Mouse (Mus musculus): ENCODE measurements around the gene Tmem206. TPM values are rescaled to one million over a fixed set of nuclear protein-coding genes. Genes with fewer than 3 reads are reported as not detected.

Tmem206 gene
- polyA plus RNA-seq, 1 experiment from 2014 or later = 13.1 TPM

GRCm38 (mm10) chr1:191304216-191304615 lies 21.5 kb upstream of the Tmem206 start:
- Histone ChIP-seq H3K9me3 (ENCODE audit: low read length) (no peaks in the 10 kb centered on the region), H3K4me2 (replicated peaks; ENCODE audit: low read depth, low read length) (no peak overlapping the region), H3K4me3 (ENCODE audit: low read depth, low read length) (no peak overlapping the region), H3K36me3 (ENCODE audit: insufficient read depth, low read length) (no peaks in the 10 kb centered on the region), H3K27ac (ENCODE audit: low read length) (0 out of 2 replicates have a peak overlapping the region, but pooled peaks have one; percentile 7), H3K4me1 (ENCODE audit: insufficient read depth, low read depth, low read length) (peaks cover 4% of the 10 kb centered on the region; the same call in 1 of the 2 replicates), H3K27me3 (replicated peaks; ENCODE audit: insufficient read depth, low read length) (no peaks in the 10 kb centered on the region), H3K9ac (replicated peaks; ENCODE audit: low read depth) (no peak overlapping the region)
- WGBS = 48% methylated on average over 6 of the region's 6 CpGs
- TF ChIP-seq EP300 (IDR thresholded peaks at IDR 0.05) (no peak), CTCF (IDR thresholded peaks at IDR 0.05) (no peak)
- DNase-seq (ENCODE audit: low spot score) (peak; percentile 21), ATAC-seq (peak; percentile 25; the same call in 1 of the 2 replicates)

GRCm38 (mm10) chr1:191305610-191306009 lies 20.1 kb upstream of the Tmem206 start:
- WGBS = 70% methylated on average over 7 of the region's 7 CpGs
- Histone ChIP-seq H3K27ac (ENCODE audit: low read length) (no peak overlapping the region), H3K9me3 (ENCODE audit: low read length) (no peaks in the 10 kb centered on the region), H3K4me1 (ENCODE audit: insufficient read depth, low read depth, low read length) (peaks cover 4% of the 10 kb centered on the region; the same call in 1 of the 2 replicates), H3K9ac (replicated peaks; ENCODE audit: low read depth) (no peak overlapping the region), H3K27me3 (replicated peaks; ENCODE audit: insufficient read depth, low read length) (no peaks in the 10 kb centered on the region), H3K36me3 (ENCODE audit: insufficient read depth, low read length) (no peaks in the 10 kb centered on the region), H3K4me2 (replicated peaks; ENCODE audit: low read depth, low read length) (no peak overlapping the region), H3K4me3 (ENCODE audit: low read depth, low read length) (no peak overlapping the region)
- ATAC-seq (no peak), DNase-seq (ENCODE audit: low spot score) (peak; percentile 33)
- TF ChIP-seq EP300 (IDR thresholded peaks at IDR 0.05) = no peak
- TF ChIP-seq CTCF (IDR thresholded peaks at IDR 0.05) = peak; percentile 63

- peak; percentile 41; the same call in 1 of the 2 replicates for TF ChIP-seq CTCF (IDR thresholded peaks at IDR 0.05)
- TF ChIP-seq EP300 (IDR thresholded peaks at IDR 0.05) = no peak
- Histone ChIP-seq H3K4me2 (replicated peaks; ENCODE audit: low read depth, low read length) (no peak overlapping the region), H3K9me3 (ENCODE audit: low read length) (no peaks in the 10 kb centered on the region), H3K4me1 (ENCODE audit: insufficient read depth, low read depth, low read length) (peaks cover 4% of the 10 kb centered on the region; the same call in 1 of the 2 replicates), H3K9ac (replicated peaks; ENCODE audit: low read depth) (no peak overlapping the region), H3K27ac (ENCODE audit: low read length) (no peak overlapping the region), H3K36me3 (ENCODE audit: insufficient read depth, low read length) (no peaks in the 10 kb centered on the region), H3K27me3 (replicated peaks; ENCODE audit: insufficient read depth, low read length) (no peaks in the 10 kb centered on the region), H3K4me3 (ENCODE audit: low read depth, low read length) (no peak overlapping the region)
- DNase-seq (ENCODE audit: low spot score) = no peak
- WGBS = 90% methylated on average over 9 of the region's 9 CpGs
- no peak for ATAC-seq
These were observed 19.4 kb upstream of the Tmem206 start for GRCm38 (mm10) chr1:191306316-191306715.

- no peak overlapping the region for H3K27ac ChIP-seq (ENCODE audit: low read length)
- ATAC-seq (no peak), DNase-seq (ENCODE audit: low spot score) (peak; percentile 34)
- TF ChIP-seq CTCF (IDR thresholded peaks at IDR 0.05) = peak; percentile 70
- no peak for TF ChIP-seq EP300 (IDR thresholded peaks at IDR 0.05)
- H3K4me1 ChIP-seq (ENCODE audit: insufficient read depth, low read depth, low read length) = peaks cover 5% of the 10 kb centered on the region; the same call in 1 of the 2 replicates
- no peak overlapping the region for H3K9ac ChIP-seq (replicated peaks; ENCODE audit: low read depth)
- H3K27me3 ChIP-seq (replicated peaks; ENCODE audit: insufficient read depth, low read length) = no peaks in the 10 kb centered on the region
- H3K4me2 ChIP-seq (replicated peaks; ENCODE audit: low read depth, low read length) = no peak overlapping the region
- H3K36me3 ChIP-seq (ENCODE audit: insufficient read depth, low read length) = no peaks in the 10 kb centered on the region
- H3K4me3 ChIP-seq (ENCODE audit: low read depth, low read length) = no peak overlapping the region
- WGBS = 80% methylated on average over 9 of the region's 9 CpGs
- no peaks in the 10 kb centered on the region for H3K9me3 ChIP-seq (ENCODE audit: low read length)
These were observed 17.8 kb upstream of the Tmem206 start for GRCm38 (mm10) chr1:191307766-191308455.

- H3K9ac ChIP-seq (replicated peaks; ENCODE audit: low read depth) = no peak overlapping the region
- H3K4me3 ChIP-seq (ENCODE audit: low read depth, low read length) = no peak overlapping the region
- no peaks in the 10 kb centered on the region for H3K36me3 ChIP-seq (ENCODE audit: insufficient read depth, low read length)
- peaks cover 5% of the 10 kb centered on the region; the same call in 1 of the 2 replicates for H3K4me1 ChIP-seq (ENCODE audit: insufficient read depth, low read depth, low read length)
- H3K4me2 ChIP-seq (replicated peaks; ENCODE audit: low read depth, low read length) = no peak overlapping the region
- no peak for ATAC-seq
- 76% methylated on average over 4 of the region's 4 CpGs for WGBS
- DNase-seq (ENCODE audit: low spot score) = no peak
- no peaks in the 10 kb centered on the region for H3K27me3 ChIP-seq (replicated peaks; ENCODE audit: insufficient read depth, low read length)
- H3K27ac ChIP-seq (ENCODE audit: low read length) = no peak overlapping the region
- H3K9me3 ChIP-seq (ENCODE audit: low read length) = no peaks in the 10 kb centered on the region
- TF ChIP-seq EP300 (IDR thresholded peaks at IDR 0.05) = no peak
- no peak for TF ChIP-seq CTCF (IDR thresholded peaks at IDR 0.05)
These were observed 14.3 kb upstream of the Tmem206 start for GRCm38 (mm10) chr1:191311296-191311898.

GRCm38 (mm10) chr1:191312513-191312941 lies 13.2 kb upstream of the Tmem206 start:
- H3K4me3 ChIP-seq (ENCODE audit: low read depth, low read length) = peak overlapping the region; percentile 55
- WGBS = under 1% methylated on average over 14 of the region's 14 CpGs
- peak; percentile 97 for DNase-seq (ENCODE audit: low spot score)
- H3K4me2 ChIP-seq (replicated peaks; ENCODE audit: low read depth, low read length) = peak overlapping the region; percentile 54
- no peak for TF ChIP-seq EP300 (IDR thresholded peaks at IDR 0.05)
- peak; percentile 97 for TF ChIP-seq CTCF (IDR thresholded peaks at IDR 0.05)
- no peaks in the 10 kb centered on the region for H3K36me3 ChIP-seq (ENCODE audit: insufficient read depth, low read length)
- H3K27me3 ChIP-seq (replicated peaks; ENCODE audit: insufficient read depth, low read length) = no peaks in the 10 kb centered on the region
- peak overlapping the region; percentile 52 for H3K9ac ChIP-seq (replicated peaks; ENCODE audit: low read depth)
- H3K27ac ChIP-seq (ENCODE audit: low read length) = peak overlapping the region; percentile 75
- peaks cover 10% of the 10 kb centered on the region; the same call in 1 of the 2 replicates for H3K4me1 ChIP-seq (ENCODE audit: insufficient read depth, low read depth, low read length)
- no peaks in the 10 kb centered on the region for H3K9me3 ChIP-seq (ENCODE audit: low read length)
- ATAC-seq = peak; percentile 97

Data from lung, postnatal 0 days (tissue).